Mouse (Mus musculus) layer of hippocampus, adult 11-12 months (tissue): ENCODE results near the gene Mmrn2.

Source experiments
- DNase-seq: peaks from one replicate; pipeline ENCODE4 v3.0.0; 2022; ENCODE audit warnings: low spot score

Gene Mmrn2

GRCm38 (mm10) chr14:34375415-34375904 is at the start of gene Mmrn2:
TSS of gene Mmrn2 (plus strand) at chr14:34375465.
- no peak for DNase-seq

DNA sequence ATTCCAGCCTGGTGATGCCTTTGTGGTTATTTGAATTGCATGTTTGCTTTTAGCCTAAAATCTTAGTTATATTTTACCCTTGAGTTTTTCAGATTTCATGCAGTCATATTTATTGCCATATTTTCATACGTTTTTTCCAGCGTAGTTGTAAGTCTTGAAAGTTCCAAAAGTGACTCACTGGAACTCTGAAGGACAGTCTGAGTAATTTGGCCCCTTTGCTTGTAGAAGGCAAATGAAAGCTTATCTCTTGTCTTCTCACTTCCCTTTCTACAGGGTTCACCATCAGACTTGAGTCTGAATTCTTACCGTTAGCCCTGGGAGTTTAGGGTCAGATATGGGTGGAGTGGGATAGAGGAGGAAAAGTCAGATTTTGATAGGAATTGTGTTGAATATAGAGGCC is 48.7 kb upstream of the Mmrn2 start:
- DNase-seq: no peak

GRCm38 (mm10) chr14:34327618-34328017 is 47.6 kb upstream of the Mmrn2 start:
- DNase-seq: no peak

DNA sequence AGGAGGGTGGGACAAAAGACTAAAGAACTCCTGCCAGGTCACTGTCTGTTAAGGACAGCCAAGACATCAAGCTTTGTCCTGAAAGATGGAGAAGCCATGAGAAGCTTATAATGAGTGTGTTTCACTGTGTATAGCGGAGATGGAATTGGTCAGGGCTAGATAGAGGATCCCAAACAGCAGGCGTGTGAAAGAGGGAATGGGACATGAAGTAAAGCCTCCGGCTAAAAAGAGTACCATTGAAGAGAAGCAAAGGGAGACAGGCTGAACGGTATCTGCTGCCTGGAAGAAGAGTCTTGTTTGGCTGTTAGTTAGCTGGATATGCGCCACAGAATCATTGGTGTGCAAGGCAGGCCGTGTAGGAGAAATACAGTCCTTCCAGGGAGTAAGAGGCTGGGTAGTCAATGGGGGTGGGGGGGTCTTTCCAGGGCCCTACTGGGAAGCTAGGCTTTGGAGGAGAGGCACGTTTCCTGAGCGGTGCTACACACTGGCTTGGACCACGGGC is 44.6 kb upstream of the Mmrn2 start:
- no peak for DNase-seq

- peak; percentile 50 for DNase-seq
Measured at GRCm38 (mm10) chr14:34331886-34332285, 43.4 kb upstream of the Mmrn2 start.

DNA sequence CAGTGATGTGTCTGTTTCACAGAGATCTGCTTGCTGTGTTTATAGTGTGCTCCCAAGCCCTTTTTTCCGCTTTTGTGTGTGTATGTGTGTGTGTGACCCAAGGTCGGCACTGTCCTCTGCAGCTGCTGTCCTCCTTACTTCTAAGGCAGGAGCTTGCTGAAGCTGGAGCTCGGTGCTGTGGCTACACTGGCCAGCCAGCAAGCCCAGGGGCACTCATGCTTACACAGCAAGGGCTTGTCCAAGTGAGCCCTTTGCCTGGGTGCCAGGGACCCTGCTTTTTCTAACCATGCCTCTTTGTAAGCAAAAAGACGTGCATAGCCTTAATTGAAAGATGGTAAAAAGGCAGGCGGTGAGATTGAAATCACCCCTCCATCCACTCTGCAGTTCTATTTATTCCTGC is 42.8 kb upstream of the Mmrn2 start:
- DNase-seq: peak; percentile 54

DNA sequence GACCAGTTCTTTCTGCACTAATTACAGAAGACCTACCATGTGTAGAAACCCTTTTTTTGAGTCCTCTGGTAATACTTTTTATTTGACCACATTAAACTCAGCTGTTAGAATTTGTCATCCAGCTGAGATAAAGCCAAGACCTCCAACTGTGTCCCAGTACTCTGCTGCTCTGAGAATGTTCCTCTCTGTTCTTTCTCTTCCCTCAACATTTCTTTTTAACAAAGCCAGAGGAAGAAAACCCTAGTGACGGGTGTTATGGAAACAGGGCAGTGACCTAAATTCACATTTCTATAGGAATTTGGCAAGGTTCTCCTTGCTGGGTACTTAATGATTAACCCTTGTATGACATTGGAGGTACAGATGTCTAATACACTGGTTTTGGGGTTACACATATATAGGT is 35.8 kb upstream of the Mmrn2 start:
- no peak for DNase-seq

DNA sequence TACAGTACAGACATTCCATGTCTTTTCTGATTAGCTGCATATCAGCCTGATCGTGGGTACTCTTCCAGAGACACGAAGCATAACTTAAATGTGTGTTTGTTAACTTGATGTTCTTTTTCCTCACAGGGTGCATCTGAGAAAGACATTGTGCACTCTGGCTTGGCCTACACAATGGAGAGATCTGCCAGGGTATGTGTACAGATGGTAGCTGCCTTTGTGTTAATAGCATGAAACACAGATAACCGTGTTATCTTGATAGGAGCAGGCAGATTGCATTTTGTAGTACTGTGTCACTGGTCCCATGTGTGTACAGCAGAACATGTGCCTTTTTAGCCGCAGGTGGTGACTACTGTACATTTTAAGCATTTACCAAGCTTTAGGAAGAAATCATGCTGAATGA is 33.3 kb upstream of the Mmrn2 start:
- no peak for DNase-seq

DNA sequence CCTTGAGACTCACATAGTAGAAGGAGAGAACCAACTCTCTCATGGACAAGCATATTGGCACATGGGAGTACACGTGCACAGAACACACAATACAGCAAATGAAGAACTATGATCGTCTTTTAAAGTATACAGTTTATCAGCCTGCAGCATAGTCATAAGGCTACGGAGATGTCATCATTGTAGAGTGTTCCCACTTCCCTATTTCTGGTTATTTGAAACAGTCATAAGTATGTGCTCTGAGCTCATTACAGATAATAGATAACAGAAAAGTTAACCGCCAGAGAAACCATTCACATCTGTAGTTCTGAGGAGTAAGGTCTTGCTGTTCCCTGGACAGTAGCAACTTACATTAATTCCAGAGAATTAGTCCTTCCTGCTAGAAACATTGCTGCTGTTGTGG is 32.2 kb upstream of the Mmrn2 start:
- DNase-seq: no peak

- no peak for DNase-seq
Measured at GRCm38 (mm10) chr14:34344361-34344760, 30.9 kb upstream of the Mmrn2 start.

GRCm38 (mm10) chr14:34345771-34346566 is 29.3 kb upstream of the Mmrn2 start:
- no peak for DNase-seq

- DNase-seq: no peak
Measured at GRCm38 (mm10) chr14:34347084-34347483, 28.2 kb upstream of the Mmrn2 start.

DNA sequence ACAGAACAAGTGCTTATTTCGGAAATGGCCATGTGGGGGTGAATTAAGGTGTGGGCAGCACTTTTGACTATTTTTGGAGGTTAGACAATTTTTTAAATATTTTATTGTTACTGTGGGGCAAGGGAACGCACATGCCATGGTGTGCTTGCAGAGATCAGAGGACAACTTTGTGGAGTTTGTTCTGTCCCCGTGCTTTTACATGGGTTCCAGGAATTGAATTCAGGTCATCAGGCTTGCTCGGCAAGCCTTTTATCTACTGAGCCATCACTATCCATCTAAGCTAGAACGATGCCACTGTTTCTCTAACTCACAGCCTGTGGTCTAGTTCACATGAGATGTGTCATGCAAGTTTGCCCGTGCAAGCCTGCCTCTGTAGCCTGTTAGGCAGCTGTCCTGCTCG is 27.0 kb upstream of the Mmrn2 start:
- DNase-seq: no peak

DNA sequence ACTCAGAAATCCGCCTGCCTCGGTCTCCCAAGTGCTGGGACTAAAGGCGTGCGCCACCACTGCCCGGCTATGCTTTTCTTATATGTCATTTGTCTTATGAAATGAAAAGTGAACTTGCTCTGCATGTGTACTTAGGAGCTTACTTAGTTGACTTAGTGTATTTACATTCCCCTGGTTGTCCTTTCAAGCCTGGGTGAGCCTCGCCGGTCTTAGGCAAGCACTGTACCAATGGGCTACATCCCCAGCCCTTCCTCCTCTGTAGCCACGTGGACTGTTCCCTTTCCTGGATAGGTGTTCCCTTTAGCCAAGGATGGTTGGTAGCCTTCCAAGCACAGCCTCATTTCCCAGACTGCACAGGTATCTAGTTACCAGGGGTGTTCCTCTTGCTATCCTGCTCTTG is 26.3 kb upstream of the Mmrn2 start:
- DNase-seq: no peak

DNA sequence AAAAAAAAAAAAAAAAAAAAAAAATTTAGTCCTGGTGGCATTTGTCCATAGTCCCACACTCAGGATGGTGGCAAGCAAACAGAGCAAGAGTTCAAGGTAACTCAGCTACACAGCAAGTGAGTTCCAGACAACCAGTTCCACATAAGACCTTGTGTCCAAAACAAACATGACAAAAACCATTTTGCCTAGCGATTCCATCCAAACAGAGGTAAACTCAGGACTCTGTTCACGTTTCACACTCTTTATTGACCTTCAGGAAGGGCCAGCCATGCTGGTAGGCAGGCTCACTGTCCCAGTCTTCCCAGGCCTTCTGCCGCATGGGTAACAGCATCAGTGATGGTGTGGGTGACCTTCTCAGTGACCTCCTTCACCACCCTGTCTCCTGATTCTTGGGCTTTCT is 23.6 kb upstream of the Mmrn2 start:
- no peak for DNase-seq

DNA sequence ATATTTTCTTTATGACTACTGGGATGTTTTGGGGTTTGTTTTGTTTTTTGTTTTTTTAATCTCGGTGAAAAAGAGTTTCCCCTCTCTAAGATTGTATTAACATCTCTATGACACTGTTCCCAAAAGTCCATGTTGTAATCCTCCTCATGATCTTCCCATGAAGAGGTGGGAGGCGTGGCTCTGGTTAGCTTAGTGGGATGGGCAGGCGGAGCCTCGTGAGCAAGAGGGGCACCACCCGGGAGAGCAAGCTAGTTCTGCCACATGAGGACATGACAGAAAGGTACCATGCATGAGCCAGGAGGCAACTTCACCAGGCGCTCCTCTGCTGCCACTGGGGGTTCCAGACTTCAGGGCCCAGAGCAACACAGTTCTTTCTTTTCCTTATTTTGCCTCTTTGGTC is 22.7 kb upstream of the Mmrn2 start:
- no peak for DNase-seq

DNA sequence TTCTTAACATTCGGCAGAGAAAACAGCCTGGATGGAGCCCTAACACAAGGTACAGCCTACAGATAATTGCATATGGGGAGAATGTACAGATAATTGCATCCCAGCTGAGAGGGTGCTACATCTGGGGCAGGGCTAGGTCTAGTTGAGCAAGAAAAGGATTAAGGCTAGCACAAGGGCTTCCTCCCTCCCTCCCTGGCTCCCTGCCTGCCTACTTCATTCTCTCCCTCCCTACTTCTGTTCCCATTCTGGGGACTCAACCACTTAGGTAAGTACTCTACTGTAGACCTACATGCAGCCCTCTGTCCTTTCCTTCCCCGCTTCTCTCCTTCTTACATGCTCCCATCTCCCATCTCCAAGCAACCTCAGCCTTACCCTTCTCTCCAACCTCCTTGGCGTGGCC is 21.9 kb upstream of the Mmrn2 start:
- no peak for DNase-seq

GRCm38 (mm10) chr14:34354456-34354855 is 20.8 kb upstream of the Mmrn2 start:
- no peak for DNase-seq

DNA sequence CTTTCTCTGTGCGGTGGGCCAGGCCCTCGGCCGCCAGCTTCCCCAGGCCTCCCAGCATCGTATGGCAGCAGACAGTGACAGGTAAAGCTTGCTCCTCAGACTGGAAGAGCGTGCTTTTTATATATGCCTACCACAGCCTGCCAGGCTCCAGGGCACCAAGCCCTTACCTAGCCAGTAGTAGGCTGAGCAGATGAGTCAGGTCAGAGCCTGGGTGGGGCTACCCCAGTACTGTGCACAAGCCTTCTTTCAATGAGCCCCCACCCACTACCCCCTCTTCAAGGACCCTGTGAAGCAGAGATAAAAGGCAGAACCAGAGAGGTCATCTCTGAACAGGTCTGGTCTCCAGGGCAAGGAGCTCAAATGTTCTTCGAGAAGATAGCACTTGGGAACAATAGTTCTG is 20.0 kb upstream of the Mmrn2 start, which contains the start of gene Fam25c:
TSS of gene Fam25c (minus strand) at position 133 of the 400 bp plus-strand sequence.
- DNase-seq: no peak

DNA sequence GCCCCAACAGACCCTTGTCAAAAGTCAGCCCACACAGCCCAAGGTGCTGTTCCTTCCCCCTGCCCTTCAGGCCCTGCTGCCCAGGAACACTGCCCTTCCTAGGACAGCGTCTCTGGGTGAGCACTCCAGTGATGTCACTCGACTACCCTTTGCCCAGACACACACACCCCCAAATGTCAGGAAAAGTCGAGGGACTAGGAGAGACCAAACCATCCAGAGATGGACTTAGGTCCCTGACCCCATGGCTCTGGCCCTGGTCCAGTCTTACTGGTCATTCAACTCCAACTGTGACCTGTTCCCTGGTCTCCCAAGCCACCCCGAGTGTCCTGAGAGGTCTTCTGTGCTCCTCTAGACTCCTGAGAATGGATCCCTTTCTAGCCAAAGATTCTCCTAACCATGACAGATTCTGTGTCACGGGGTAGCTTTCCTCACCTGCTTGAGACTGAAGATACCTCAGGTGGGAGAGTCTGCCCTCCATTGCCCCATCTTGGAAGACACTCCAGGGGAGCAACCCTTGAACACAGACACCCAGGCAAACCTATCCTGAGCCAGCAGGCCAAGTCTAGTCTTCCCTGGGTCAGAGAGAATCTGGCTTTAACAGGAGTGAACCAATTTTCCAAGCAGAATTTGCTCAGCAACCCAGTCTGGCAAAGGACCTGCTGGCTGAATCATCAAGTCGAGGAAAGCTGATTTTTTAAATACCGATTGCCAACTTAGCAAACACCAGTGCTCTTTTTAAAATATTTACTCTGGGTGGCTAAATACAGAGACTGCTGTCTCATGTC is 17.4 kb upstream of the Mmrn2 start:
- peak; percentile 25 for DNase-seq

GRCm38 (mm10) chr14:34359676-34360244 is 15.5 kb upstream of the Mmrn2 start:
- no peak for DNase-seq

DNA sequence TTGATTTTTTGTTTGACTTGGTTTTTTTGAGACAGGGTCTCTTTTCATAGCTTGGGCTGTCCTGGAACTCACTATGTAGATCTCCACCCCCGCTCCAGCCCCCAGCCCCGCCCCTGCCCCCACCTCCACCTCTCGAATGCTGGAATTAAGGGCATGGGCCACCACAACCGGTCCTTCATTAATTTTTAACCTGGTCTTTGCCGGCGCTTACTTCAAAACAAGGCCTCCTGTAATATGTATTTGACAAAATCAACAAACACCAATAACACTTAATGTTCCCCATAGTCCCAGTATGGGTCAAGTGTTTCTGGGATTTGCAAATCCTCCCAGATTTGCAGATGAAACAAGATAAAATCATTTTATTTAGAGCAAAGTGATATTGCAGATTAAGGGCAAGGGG is 15.0 kb upstream of the Mmrn2 start:
- DNase-seq: no peak

DNA sequence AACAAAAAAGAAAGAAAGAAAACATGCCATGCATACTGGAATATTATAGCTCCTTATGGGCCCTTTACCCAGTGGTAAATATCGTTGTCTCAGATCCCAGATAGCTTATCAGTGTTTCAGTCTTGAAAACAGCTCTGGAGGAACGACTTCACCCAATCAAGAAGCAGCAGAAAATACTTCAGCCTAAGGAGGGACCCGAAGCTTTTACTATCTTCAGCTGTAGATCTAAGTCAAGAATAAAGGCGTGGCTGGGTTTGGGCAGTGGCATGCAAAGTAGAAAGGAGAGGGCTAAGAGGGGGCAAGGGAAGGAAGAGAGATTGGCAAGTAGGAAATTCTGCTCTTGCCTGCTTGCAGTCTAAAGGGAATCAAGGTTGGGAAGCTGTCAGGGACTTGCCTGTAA is 13.1 kb upstream of the Mmrn2 start:
- DNase-seq: no peak
